Mouse (Mus musculus) kidney, adult 9 months (tissue): ENCODE data around the gene Musk.
"Not testable (repeated sequence)": the region's sequence is repeated elsewhere in the genome, so short reads cannot be mapped to it uniquely, and the experiment has no call there.

Experiments
- DNase-seq: peaks from one replicate; pipeline ENCODE4 v3.0.0; 2022

Gene Musk

DNA sequence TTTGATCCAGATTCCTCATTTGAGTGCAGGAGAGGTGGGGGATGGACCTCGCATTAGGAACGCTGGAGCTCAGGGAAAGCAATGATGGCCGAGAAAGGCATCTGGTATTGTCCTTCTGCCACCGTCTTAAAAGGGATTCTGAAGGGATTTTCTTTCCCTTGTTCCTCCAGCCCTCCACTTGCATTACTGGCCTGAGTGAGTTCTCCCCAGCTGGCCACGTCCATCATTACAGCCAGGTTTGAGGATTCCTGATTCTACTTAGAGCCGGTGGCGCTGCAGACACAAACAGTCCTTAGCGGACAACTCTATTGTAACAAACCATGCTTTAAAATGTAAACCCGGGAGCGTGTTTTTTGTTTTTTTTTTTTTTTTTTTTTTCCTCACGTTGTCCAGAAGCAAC, at the start of gene Musk:
TSS of gene Musk (plus strand) at position 274 of the 400 bp plus-strand sequence.
- no peak for DNase-seq

DNA sequence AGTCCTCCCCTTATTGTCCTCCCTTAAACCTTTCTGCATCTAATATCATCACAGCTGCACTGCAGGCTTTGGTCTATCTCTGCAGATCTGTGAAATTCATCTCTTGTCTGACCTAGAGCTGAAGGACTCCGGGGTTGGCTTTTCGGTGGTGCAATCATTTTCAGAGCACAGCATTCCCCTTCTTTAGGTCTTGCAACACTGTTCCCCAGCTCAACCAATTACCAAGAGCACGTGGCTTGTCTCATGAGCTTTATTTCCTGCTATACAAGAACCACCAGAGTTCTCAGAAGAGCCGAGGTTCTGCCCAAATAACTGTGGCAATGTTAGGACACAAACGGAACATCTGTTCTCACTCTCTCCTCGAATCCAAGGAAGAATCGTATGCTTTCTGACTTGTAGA, 45.3 kb upstream of the Musk start:
- peak; percentile 5 for DNase-seq

DNA sequence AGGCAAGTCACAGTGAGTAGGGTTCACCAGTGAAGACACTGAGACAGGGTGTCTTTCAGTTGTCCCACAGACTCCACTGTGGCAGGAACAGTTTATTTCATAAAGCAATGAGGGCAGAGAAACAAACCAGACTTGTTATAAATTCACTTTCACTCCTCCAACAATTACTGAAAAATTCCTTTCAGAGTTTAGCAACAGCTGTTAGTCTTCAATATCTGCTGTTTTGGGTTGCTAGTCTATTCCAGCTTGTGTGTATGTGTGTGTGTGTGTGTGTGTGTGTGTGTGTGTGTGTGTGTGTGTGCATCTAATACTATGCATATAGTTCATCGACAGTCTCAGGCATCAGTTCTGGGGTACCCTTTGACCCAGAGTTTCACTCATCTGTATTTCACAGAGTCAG, 40.2 kb upstream of the Musk start:
- no peak for DNase-seq

DNA sequence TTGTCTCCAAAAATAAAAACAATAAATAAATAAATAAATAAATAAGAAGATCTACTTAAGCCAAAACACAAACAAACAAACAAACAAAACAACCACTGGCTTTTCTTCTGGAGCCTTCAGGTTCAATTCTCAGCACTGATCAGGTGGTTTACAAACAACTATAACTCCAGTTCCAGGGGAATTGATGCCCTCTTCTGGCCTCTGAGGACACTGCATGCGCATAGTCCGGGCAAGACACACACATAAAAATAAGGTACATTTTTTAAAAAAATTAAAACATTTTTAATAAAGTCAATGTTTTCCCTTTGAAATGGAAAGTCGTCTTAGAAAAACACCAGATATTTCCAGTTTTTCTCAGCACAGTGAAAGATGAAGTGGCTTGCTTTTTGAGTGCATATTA, 33.4 kb upstream of the Musk start:
- DNase-seq: no peak

DNA sequence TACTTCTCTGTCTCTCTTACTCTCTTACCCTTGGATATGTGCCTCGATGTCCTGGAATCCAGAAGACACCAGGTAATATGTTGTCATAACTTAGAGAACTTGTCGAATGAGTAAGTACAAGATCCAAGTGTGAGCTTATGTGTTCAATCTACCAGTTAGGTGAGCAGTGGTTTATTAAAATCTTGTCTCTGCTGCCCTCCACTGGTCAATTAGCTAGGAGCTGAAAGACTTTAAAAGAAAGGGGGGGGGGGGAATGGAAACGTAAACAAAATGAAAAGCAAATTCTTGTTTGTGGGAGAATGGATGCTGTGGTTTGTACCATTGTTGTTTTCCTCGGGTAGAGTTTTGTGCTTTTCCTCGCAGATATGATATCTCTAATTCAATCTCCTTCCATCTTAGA, 32.4 kb upstream of the Musk start:
- peak; percentile 67 for DNase-seq

DNA sequence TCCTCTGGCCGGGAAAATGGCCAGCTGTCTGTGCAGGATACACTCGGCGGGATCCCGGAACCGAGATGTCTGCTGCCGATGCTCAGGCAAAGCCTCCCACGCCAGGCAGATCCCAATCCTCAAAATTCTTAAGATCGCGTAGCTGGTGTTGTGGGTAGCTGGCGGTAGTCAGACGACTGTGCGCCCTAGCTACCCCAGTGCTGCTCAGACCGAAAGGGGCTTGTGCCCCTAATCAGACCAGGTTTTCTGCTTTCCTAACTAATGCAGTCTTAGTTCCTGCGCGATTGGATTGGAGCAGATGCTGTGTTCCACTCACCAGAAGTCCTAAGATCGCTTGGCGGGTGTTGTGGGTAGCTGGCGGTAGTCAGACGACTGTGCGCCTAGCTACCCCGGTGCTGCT, 25.0 kb upstream of the Musk start:
- not testable (repeated sequence) for DNase-seq

DNA sequence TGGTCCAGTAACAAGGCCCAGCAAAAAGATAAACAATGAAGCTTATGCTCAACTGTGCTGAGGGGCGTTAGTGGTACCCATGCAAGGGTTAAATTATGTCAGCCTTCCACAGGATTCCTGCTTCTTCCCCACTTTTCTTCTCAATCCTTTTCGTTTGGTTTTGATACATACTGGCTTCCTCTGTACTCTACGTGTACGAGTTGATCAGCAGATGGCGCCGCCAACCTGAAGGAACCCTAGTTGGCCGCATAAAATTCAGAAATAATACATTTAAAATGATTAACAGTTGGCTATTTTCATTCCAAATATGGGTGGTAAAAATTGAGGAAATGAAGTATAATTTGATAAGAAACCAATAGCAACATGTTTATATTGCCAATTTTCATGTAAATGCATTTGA, 19.5 kb upstream of the Musk start:
- peak; percentile 33 for DNase-seq

DNA sequence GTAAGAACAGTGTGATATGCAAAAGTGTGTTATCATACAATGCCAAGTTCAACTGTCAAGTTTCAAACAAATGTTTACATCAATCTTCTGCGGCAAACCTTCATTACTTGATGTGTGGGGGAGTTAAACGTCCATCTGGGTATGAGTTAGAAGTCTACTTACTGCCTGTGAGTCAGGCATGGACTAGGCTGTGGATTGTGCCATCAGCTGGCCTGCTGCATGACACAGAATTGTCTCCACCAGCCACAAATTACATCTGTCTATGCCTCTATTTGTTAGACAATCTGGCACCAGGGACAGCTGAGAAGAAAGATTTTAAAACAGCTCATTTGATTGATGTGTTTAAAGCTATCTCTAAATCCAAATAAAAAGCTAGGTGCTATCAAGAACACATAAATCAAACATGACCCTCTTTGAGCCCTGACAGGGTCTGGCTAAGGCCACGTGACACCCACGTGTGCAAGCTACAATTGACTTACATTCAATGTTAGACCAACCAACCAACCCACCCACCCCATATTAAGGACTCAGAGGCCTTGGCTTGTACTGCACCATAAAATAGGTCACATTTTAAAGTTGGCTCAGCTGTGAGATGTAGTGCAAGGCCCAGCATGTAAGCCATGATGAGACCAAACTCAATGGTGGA, 16.7 kb upstream of the Musk start:
- DNase-seq: no peak

DNA sequence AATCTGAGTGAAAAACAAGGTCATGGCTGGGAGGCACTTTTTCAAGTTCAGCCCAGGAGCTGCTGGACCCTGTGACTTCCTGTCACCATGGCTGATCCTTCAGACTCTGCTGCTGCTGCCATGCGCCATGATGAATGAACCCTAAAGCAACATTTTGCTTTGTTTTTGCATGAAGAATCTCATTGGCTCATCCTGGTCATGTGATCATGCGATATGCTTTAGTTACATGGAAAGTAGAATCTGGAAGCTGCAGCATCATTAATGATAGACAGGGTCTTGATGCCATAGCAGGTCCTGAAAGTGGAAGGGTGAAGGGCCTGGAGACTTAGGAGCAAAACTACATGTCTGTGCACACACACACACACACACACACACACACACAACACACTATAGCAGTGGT, 15.8 kb upstream of the Musk start:
- no peak for DNase-seq

DNA sequence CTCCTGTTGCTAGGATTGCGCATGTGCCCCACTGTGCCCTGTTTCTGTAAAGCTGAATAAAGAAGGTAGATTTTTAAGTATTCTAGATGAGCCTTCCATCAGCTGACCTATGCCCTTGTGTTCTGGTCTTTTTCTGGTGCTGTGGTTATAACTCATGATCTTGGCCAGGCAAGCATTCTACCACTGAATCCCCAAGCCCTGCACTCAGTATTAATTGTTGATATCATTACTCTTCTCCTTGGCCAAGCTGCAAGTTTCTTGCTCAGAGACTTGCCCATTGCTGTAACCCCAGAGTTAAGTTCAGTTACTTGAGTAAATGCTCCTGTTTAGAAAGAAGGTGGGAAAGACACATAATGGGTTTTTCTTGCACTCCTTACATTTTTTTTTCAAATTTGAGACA, 14.8 kb upstream of the Musk start:
- no peak for DNase-seq

DNA sequence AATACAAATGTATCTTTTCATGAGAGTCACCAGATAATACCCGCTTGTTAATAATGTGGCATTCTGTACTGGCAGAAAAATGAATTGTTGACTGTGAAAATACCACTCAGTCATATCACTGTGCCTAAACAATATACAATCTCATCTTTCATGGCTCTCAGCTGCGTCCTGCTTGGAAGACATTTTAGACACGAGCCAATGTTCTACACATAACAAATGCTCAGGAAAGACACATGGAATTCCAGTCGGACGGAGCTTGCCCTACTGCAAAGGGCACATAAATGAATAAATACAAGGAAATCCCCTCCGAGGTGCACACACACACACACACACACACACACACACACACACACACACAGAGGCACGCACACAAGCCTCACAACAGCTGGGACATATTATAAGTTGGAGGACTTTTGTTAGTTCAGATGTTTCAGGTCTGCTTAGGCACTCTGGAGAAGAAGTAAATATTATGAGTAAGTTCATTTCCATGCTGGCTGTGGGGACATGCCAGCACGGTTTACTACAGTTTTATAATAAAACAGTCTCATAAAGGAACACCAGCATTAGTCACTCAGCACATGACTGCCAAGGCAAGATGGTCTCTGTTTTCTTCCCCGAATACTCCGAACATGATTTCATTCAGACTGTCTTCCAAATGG, 14.1 kb upstream of the Musk start:
- no peak for DNase-seq

DNA sequence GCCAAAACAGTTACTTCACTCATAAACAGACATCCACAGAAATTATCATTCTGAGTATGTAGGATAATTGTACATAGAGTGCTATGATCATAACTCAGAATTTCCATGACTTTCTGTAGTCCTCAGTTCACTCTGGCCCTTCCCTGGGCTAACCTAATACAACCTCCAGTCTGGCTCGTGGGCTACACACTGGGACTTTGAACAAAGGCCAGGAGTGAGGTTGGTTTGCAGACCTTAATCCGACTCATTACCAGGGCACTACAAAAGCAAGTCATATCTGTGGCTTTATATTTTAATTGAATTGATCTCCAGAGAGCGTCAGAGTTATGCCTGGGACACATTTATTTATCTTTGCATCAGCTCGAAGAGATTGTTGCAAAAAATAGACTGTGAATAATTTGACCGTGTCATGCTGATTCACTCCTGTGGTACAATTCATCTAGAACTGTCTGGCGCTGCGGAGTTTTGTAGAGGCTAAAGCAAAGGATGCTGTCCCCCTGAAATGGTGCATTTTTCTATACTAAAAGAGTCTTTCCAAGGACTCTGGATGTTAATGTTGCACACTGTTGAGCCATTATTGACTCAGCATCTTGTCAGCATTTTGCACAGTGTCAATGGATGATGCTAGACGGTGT, 10.4 kb upstream of the Musk start:
- DNase-seq: no peak

DNA sequence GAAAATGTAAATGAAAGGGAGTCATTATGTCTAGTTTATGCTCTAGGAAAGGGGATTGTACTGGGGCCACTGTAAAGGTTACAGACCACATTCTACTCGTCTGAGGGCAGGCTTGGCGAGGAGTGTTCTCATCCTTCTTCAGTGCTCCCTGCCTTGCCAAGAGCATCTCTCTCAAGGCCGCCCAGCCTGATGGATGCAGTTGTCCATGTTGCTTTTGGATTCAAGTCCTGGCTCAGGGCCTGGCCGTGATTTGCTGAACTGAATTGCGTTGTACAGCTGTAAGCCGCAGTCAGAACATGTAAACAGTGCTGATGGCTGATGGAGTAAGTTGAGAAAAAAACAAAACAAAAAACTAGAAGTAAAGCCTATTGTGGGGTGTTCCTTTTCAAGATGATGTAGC, 7.4 kb upstream of the Musk start:
- DNase-seq: peak; percentile 25

DNA sequence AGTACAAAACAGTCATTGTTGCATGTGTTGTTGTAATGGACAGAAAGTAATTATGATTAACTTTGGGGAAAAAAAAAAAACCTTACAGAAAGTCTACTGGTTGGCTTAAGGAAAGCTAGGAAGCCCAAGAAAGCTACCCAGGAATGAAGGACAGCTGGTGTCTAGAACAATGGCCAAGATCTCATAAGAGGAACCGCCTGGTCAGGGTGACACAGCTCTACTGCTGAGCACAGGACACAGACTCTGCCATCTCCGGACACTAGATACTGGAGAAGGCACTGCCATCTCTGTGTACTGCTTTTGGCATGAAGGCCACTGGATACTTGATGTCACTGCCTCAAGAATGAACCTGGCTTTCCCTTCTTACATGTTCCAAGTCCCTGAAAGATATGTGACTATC, 5.6 kb upstream of the Musk start:
- no peak for DNase-seq

DNA sequence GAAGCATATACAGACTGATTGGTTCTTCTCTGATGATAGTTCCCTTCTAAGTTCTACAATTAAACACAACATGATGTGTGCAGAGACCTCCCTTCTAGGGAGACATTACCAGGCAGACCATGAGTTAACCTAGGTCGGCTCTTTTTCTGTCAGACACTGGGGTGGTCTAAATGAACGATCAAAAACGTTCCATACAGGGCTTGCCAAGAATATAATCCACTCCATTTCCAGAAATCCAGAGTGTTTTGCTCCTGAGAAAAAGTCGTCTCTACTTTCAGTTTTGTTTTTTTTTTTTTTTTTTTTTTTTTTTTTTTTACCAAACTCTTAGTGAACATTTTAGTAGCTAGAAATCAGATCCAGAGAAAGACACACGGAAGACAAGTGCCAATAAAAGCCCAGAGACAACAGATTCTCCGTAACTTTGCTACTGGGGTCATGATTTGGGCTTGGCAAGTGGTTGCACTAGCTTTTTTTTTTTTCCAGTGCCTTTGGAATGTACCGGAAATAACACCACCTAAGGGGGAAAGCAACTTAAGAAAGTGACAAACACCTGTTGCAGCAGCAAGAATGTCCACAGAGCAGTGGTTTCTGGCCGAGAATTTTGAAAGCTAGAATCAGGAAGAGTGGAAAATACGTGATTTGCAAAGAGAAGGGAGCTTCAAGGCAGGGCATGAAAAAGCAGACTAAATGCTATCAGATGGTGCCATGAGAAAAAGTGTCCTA, 769 bp downstream of the Musk start:
- DNase-seq: peak; percentile 7

DNA sequence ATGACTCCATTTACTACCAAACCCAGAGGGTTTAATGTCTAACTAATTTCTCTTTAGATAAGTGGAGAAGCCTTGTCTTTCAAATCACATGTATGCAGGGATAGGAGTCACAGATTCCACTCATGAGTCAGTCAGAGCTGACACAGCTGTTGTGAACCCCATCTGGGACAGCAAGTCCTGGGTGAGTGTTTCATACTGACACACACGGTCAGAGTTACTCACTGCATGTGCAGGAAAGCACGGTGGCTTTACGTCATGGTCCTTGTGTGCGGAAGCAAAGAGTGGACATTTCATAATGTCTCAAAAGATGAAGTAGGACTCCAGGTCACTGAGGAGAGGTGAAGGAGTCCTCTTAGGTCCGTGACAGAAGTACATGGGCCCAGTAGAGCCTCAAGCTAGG, 3.0 kb downstream of the Musk start:
- DNase-seq: no peak

DNA sequence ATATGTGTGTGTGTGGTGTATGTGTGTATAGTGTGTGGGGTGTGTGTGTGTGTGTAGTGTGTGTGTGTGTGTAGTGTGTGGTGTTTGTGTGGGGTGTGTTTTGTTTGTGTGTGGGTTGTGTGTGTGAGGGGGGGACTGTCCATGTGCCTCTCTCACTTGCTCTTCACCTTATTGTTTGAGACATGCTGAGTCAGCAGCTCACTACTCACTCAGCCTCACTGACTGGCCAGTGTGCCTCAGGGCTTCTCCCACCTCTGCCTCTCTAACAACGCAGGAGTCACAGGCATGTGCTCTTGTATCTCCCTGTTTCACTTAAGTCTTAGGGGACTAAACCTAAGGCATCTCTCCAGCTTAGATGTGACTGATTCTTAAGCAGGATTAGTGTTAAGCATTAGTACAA, 6.1 kb downstream of the Musk start:
- DNase-seq: no peak

DNA sequence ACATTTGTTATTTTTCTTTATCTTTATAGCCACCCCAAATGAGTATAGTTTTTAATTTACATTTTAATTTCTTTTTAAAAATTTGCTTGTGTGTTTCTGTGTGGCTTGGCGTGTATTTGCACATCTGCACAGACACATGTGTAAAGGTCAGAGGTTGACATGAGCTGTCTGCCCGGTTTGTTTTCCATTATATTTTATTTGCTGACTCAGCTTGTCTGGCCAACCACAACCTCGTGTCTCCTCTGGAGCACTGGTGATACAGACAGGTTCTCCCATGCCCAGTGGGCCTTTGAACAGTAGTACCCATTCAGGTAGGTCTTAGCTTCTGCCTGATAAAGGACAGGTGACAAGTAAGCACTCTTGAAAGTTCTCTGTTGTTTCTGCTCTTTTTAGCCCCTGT, 7.3 kb downstream of the Musk start:
- DNase-seq: no peak

DNA sequence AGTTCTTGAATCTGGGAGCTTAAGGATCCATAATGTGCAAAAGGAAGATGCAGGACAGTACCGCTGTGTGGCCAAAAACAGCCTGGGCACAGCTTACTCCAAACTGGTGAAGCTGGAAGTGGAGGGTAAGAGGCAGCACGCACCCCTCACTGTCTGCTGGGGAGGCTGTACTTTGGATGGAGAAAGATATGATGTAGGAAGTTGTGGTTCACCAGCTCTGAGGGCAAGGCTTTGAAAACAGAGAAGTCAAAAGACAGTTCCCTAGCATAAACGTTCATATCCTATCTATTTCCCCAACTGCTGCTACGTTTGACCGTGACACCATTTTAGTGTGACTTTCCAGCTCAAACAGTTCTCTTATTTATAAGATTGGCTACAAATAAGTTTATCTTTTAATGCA, 18.1 kb downstream of the Musk start:
- DNase-seq: no peak

DNA sequence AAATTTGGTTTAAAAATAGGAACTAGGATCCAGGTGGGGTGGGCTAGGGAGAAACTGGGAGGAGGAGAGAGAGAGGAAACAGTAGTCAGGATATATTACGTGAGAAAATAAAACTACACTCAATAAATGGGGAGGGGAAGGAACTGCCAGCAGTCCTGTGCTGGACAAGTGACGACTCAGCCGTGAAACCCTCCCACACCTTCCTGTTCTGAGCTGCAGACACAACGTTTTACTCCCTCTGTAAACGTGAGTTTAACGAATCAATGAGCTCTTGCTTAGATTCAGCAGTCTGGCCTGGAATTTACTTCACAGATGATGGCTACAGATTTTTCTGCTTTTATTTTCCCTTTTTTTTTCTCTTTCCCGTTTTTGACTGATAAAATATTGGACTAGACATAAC, 18.8 kb downstream of the Musk start:
- no peak for DNase-seq

DNA sequence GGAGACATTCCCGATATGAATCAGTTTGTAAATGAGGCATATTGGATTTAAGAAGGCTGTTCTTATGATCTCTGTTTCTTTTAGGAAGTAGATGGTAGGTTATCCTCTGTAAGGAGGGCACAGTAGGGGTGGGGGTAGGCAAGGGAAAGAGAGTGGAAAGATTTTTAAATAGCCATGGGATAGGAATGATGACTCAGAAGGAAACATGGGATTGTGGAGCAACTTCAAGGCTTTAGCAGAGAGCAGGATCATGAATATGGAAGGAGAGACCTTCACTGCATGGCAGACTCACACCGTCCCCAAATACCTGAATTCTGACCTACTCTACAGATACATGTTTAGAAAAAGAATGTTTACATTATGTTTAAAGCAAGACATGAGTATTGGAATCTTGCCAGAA, 21.7 kb downstream of the Musk start:
- DNase-seq: no peak

DNA sequence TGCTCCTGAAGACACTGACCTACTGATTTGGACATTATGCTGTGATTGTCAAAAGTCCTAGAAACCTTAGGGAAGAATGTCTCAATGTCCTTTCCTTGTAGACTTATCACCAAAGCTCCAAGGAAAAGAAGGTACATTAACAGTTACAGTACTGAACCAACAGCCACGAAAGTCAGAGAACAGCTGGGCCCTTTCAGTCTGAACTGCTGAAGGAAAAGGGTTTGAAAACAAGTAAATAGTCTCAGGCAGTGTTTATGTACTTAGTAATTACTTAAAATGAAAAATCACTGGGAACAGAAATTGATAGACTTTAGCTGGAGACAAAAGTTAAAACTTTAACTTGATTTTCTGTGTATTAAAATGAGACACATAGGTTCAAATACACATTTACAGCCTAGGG, 27.6 kb downstream of the Musk start:
- no peak for DNase-seq

DNA sequence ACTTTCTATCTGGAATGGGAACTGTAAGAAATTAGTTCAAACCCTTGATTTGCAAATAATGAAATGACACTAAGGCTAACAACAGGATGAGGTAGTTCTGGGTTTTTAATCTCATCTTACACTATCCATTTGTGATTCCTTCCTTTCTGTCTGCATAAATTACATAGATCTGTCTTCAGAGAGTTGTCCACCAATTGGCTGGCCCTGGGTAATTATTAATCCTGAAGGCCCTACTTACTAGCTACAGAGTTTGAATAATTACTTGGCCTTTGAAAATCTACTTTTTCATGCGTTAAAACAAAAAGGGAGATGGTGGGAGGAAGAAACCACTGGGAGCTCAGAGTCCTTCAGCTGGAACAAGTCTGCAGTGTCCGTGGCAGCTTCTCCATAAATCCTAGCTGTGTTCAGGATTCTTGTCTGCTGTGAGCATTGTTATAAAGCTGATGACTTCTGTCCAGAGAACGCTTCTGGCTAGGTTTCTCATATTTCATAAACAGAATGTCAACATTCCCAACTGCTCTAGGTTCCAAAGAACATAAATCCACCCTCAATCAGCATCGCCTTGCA, 29.3 kb downstream of the Musk start:
- DNase-seq: peak; percentile 51

DNA sequence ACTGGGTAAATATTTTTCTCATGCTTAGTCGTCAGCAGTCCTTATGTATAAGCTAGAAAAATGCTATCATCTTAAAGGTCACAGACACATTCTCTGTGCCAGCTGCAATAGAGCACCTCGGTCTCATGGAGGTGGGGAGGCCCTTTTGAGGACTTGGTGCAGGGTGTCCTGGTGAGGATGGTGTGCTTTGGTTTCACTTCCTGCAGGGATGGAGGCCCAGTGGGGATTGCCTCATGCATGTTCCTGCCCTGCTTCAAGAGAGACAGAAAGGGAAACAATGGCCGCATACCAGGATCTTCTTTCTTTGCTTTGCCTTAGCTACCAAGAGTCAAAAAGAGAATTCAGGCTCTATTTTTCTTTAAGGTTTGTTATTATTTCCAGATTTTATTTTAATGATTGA, 31.8 kb downstream of the Musk start:
- DNase-seq: no peak
